Mouse (Mus musculus) intestine, postnatal 0 days (tissue): ENCODE measurements at regions not wholly inside any gene's neighbourhood (a gene's known extent, or its start where the extent isn't known, plus 50 kb on each side); places are given as distances from the start of the nearest gene placed in this dataset.

ENCODE experiments used
- ATAC-seq: fragments of 200-750 bp; cut with Nextera tagmentation; 2 replicates; pipeline ENCODE4 v1.8.0; 2017; ENCODE audit warnings: mild to moderate bottlenecking, moderate TSS enrichment, moderate library complexity
- H3K27ac ChIP-seq: fragments of 300-500 bp; sonication (generic); 2 replicates; pipeline ENCODE4 v1.5.1; 2014; ENCODE audit warnings: mild to moderate bottlenecking, low read depth, low read length, moderate library complexity
- H3K27me3 ChIP-seq: fragments of 300-500 bp; sonication (generic); replicated peaks from 2 replicates; pipeline ENCODE4 v1.6.1; 2014; ENCODE audit warnings: low read length, mixed read lengths; ENCODE audit not compliant: control insufficient read depth, insufficient read depth
- H3K36me3 ChIP-seq: fragments of 300-500 bp; sonication (generic); 2 replicates; pipeline ENCODE4 v1.6.1; 2014; ENCODE audit warnings: mild to moderate bottlenecking, moderate library complexity; ENCODE audit not compliant: control insufficient read depth, insufficient read depth
- H3K4me1 ChIP-seq: fragments of 300-500 bp; sonication (generic); replicated peaks from 2 replicates; pipeline ENCODE4 v1.6.1; 2014; ENCODE audit warnings: antibody characterized with exemption, low read length, mixed read lengths; ENCODE audit not compliant: control insufficient read depth, insufficient read depth
- H3K4me2 ChIP-seq: fragments of 300-500 bp; sonication (generic); replicated peaks from 2 replicates; pipeline ENCODE4 v1.6.1; 2014; ENCODE audit warnings: low read depth, mild to moderate bottlenecking, moderate library complexity
- H3K4me3 ChIP-seq: fragments of 300-500 bp; sonication (generic); 2 replicates; pipeline ENCODE4 v1.5.1; 2014; ENCODE audit warnings: low read depth, low read length
- H3K9ac ChIP-seq: fragments of 300-500 bp; sonication (generic); 2 replicates; pipeline ENCODE4 v1.6.1; 2014; ENCODE audit warnings: mild to moderate bottlenecking, low read depth, low read length
- H3K9me3 ChIP-seq: fragments of 300-500 bp; sonication (generic); 2 replicates; pipeline ENCODE4 v1.6.1; 2016; ENCODE audit warnings: mixed run types; ENCODE audit not compliant: control insufficient read depth
- CTCF ChIP-seq: sonication (generic); IDR thresholded peaks from 2 replicates; pipeline ENCODE4 v1.5.1; 2016; ENCODE audit warnings: low read depth, mild to moderate bottlenecking, control low read depth, antibody characterized with exemption, moderate library complexity
- WGBS: fragments of 180-500 bp; shearing (Covaris S2); extraction: QIAGEN DNeasy Blood & Tissue Kit; methylation state at CpG from one replicate; pipeline ENCODE4 v1.1.7; 2014; 5-methylcytosine and 5-hydroxymethylcytosine counted together

DNA sequence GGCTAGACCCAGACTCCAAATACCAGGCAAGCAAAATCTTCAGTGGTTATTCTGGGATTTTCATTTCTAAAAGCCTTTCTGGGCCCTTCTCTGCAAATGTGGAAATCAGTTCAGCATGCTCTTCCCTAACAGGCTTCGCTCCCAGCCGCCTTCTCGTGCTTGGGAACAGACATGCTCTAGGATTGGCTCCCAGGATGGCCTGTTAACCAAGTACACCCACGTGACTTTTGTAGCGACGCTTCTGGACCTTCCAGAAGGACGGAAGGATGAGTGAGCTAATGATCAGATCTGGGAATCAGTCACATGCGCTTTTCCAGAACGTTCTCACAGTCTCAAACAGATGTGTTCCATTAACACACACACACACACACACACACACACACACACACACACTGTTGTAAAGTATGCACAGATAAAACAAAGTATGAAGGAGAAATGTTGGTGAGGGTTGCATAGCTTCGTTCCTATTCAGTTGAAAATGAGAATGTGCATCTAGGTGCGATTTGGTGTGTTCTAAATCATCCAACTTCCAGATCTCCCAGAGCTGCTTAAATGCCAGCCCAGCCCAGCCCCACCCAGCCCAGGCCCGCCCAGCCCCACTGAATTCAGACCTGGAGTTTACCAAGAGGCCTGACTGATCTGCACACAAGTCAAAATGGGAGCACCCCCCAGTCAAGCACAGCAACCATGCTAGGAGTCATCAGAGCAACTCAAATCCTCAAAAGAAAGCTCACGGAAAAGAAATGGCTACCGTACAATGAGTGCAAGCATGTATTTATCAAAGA, 327.8 kb upstream of the Runx1 start:
- Histone ChIP-seq H3K9ac (no peak overlapping the region), H3K9me3 (no peaks in the 10 kb centered on the region), H3K4me1 (no peaks in the 10 kb centered on the region), H3K4me3 (no peak overlapping the region), H3K27ac (no peak overlapping the region), H3K27me3 (no peaks in the 10 kb centered on the region), H3K36me3 (no peaks in the 10 kb centered on the region), H3K4me2 (no peak overlapping the region)
- TF ChIP-seq CTCF, result no peak
- WGBS, result 80% methylated on average over 14 of the region's 14 CpGs
- no peak for ATAC-seq

- no peaks in the 10 kb centered on the region for H3K27me3 ChIP-seq
- no peak for ATAC-seq
- no peak overlapping the region for H3K4me2 ChIP-seq
- no peaks in the 10 kb centered on the region for H3K4me1 ChIP-seq
- H3K9me3 ChIP-seq, result no peaks in the 10 kb centered on the region
- no peak overlapping the region for H3K9ac ChIP-seq
- no peak overlapping the region for H3K4me3 ChIP-seq
- no peak overlapping the region for H3K27ac ChIP-seq
- TF ChIP-seq CTCF, result no peak
- no peaks in the 10 kb centered on the region for H3K36me3 ChIP-seq
- WGBS, result 47% methylated on average over 14 of the region's 14 CpGs
Measured at GRCm38 (mm10) chr16:93152765-93153489, 327.0 kb upstream of the Runx1 start.

- H3K27ac ChIP-seq, result no peak overlapping the region
- no peaks in the 10 kb centered on the region for H3K27me3 ChIP-seq
- TF ChIP-seq CTCF, result no peak
- 100% methylated on average over 1 of the region's 1 CpGs for WGBS
- no peak overlapping the region for H3K4me3 ChIP-seq
- H3K36me3 ChIP-seq, result no peaks in the 10 kb centered on the region
- no peaks in the 10 kb centered on the region for H3K4me1 ChIP-seq
- no peak for ATAC-seq
- H3K9me3 ChIP-seq, result no peaks in the 10 kb centered on the region
- no peak overlapping the region for H3K9ac ChIP-seq
- H3K4me2 ChIP-seq, result no peak overlapping the region
Measured at GRCm38 (mm10) chr16:93152057-93152456, 326.1 kb upstream of the Runx1 start.

DNA sequence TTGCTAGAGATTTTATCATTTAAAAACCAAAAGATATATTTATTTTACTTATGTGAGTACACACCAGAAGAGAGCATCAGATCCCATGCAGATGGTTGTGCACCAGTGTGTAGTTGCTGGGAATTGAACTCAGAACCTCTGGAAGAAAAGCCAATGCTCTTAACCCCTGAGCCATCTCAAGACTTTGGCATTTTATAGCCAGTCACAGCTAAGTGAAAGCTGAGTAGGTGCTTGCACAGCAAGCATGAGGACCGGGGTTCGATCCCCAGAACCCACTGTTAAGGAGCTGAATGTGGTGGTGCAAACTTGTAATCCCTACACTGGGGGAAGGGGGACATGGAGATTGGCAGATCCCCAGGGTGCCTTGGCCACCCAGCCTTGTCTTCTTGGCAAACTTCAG, 325.7 kb upstream of the Runx1 start:
- 95% methylated on average over 2 of the region's 2 CpGs for WGBS
- H3K4me1 ChIP-seq, result no peaks in the 10 kb centered on the region
- H3K9me3 ChIP-seq, result no peaks in the 10 kb centered on the region
- no peak for TF ChIP-seq CTCF
- no peak overlapping the region for H3K4me3 ChIP-seq
- no peaks in the 10 kb centered on the region for H3K36me3 ChIP-seq
- H3K27me3 ChIP-seq, result no peaks in the 10 kb centered on the region
- H3K27ac ChIP-seq, result no peak overlapping the region
- H3K9ac ChIP-seq, result no peak overlapping the region
- ATAC-seq, result no peak
- no peak overlapping the region for H3K4me2 ChIP-seq

- Histone ChIP-seq H3K27me3 (no peaks in the 10 kb centered on the region), H3K27ac (no peak overlapping the region), H3K9me3 (no peaks in the 10 kb centered on the region), H3K4me3 (no peak overlapping the region), H3K9ac (no peak overlapping the region), H3K36me3 (no peaks in the 10 kb centered on the region), H3K4me1 (no peaks in the 10 kb centered on the region), H3K4me2 (no peak overlapping the region)
- WGBS, result 52% methylated on average over 12 of the region's 12 CpGs
- ATAC-seq, result no peak
- TF ChIP-seq CTCF, result no peak
Measured at GRCm38 (mm10) chr16:93150451-93150850, 324.5 kb upstream of the Runx1 start.

- Histone ChIP-seq H3K4me1 (no peaks in the 10 kb centered on the region), H3K27me3 (no peaks in the 10 kb centered on the region), H3K4me3 (no peak overlapping the region), H3K27ac (no peak overlapping the region), H3K4me2 (no peak overlapping the region), H3K9me3 (no peaks in the 10 kb centered on the region), H3K9ac (no peak overlapping the region), H3K36me3 (no peaks in the 10 kb centered on the region)
- no peak for ATAC-seq
- TF ChIP-seq CTCF, result no peak
- 74% methylated on average over 5 of the region's 5 CpGs for WGBS
Measured at GRCm38 (mm10) chr16:93147525-93148222, 321.7 kb upstream of the Runx1 start.
